Mouse (Mus musculus) hindbrain, embryonic 15.5 days (tissue): ENCODE data around the gene Olfr1380. TPM values are rescaled to one million over a fixed set of nuclear protein-coding genes. Genes with fewer than 3 reads are reported as not detected.
"Not testable (repeated sequence)": the region's sequence is repeated elsewhere in the genome, so short reads cannot be mapped to it uniquely, and the experiment has no call there.

Experiments
- ATAC-seq: fragments of 200-750 bp; cut with Nextera tagmentation; 2 replicates; pipeline ENCODE4 v1.8.0; 2017; ENCODE audit warnings: low read depth, moderate number of reproducible peaks, moderate TSS enrichment; ENCODE audit not compliant: low FRiP score
- H3K27ac ChIP-seq: fragments of 300-500 bp; sonication (generic); replicated peaks from 2 replicates; pipeline ENCODE4 v1.5.1; 2015; ENCODE audit warnings: mild to moderate bottlenecking, inconsistent platforms
- H3K27me3 ChIP-seq: fragments of 300-500 bp; sonication (generic); 2 replicates; pipeline ENCODE4 v1.6.1; 2015; ENCODE audit warnings: control low read depth, inconsistent platforms
- H3K36me3 ChIP-seq: fragments of 300-500 bp; sonication (generic); 2 replicates; pipeline ENCODE4 v1.6.1; 2015; ENCODE audit warnings: control low read depth, inconsistent platforms
- H3K4me1 ChIP-seq: fragments of 300-500 bp; sonication (generic); replicated peaks from 2 replicates; pipeline ENCODE4 v1.6.1; 2015; ENCODE audit warnings: control low read depth, inconsistent platforms
- H3K4me2 ChIP-seq: fragments of 300-500 bp; sonication (generic); 2 replicates; pipeline ENCODE4 v1.6.1; 2015; ENCODE audit warnings: moderate library complexity, mild to moderate bottlenecking, inconsistent platforms
- H3K4me3 ChIP-seq: fragments of 300-500 bp; sonication (generic); 2 replicates; pipeline ENCODE4 v1.5.1; 2015; ENCODE audit warnings: mild to moderate bottlenecking, inconsistent platforms
- H3K9ac ChIP-seq: fragments of 300-500 bp; sonication (generic); 2 replicates; pipeline ENCODE4 v1.6.1; 2015; ENCODE audit warnings: inconsistent platforms
- H3K9me3 ChIP-seq: fragments of 300-500 bp; sonication (generic); 2 replicates; pipeline ENCODE4 v1.6.1; 2016; ENCODE audit warnings: control low read depth, inconsistent platforms
- WGBS: fragments of 180-500 bp; shearing (Covaris S2); methylation state at CpG from one replicate; pipeline ENCODE4 v1.1.7; 2015; 5-methylcytosine and 5-hydroxymethylcytosine counted together
- polyA plus RNA-seq: library from polyadenylated mRNA; unstranded; fragments of >200 nt; fragmentation: Nextera tagmentation; extraction: Ambion mirVana; gene quantifications from 2 replicates; pipeline ENCODE4 v1.2.1, GENCODE M21; 2015

The Olfr1380 gene
- not detected in 2 replicates for polyA plus RNA-seq

- H3K4me1 ChIP-seq, H3K36me3 ChIP-seq, H3K4me2 ChIP-seq, H3K4me3 ChIP-seq, ATAC-seq, H3K9ac ChIP-seq, H3K27ac ChIP-seq, H3K27me3 ChIP-seq, H3K9me3 ChIP-seq: not testable (repeated sequence)
- WGBS: 55% methylated on average over 5 of the region's 5 CpGs
These were observed at the start of gene Olfr1380 for GRCm38 (mm10) chr11:49556578-49556977. TSS of gene Olfr1380 (plus strand) at chr11:49556878.

GRCm38 (mm10) chr11:49518086-49518485 is 38.6 kb upstream of the Olfr1380 start:
- no peak for ATAC-seq
- Histone ChIP-seq H3K4me2 (no peak overlapping the region), H3K27me3 (no peaks in the 10 kb centered on the region), H3K9me3 (no peaks in the 10 kb centered on the region), H3K4me3 (no peak overlapping the region), H3K36me3 (no peaks in the 10 kb centered on the region), H3K9ac (no peak overlapping the region), H3K4me1 (no peaks in the 10 kb centered on the region), H3K27ac (no peak overlapping the region)
- WGBS: 79% methylated on average over 5 of the region's 5 CpGs

- no peak for ATAC-seq
- H3K4me2 ChIP-seq: no peak within 1 kb of the TSS
- no peak within 1 kb of the TSS for H3K9ac ChIP-seq
- H3K4me3 ChIP-seq: no peak within 1 kb of the TSS
- H3K9me3 ChIP-seq: no peaks in the 10 kb centered on the region
- no peaks in the 10 kb centered on the region for H3K36me3 ChIP-seq
- H3K27ac ChIP-seq: no peak within 1 kb of the TSS
- no peaks in the 10 kb centered on the region for H3K27me3 ChIP-seq
- H3K4me1 ChIP-seq: no peaks in the 10 kb centered on the region
These were observed 37.3 kb upstream of the Olfr1380 start, which contains the start of gene Olfr1383 for GRCm38 (mm10) chr11:49519348-49519747. TSS of gene Olfr1383 (plus strand) at chr11:49519648.

GRCm38 (mm10) chr11:49527947-49528346 is 28.7 kb upstream of the Olfr1380 start, which contains the start of gene Olfr1382:
TSS of gene Olfr1382 (plus strand) at chr11:49528247.
- H3K27me3 ChIP-seq: no peaks in the 10 kb centered on the region
- H3K4me3 ChIP-seq: no peak within 1 kb of the TSS
- no peaks in the 10 kb centered on the region for H3K9me3 ChIP-seq
- 81% methylated on average over 3 of the region's 3 CpGs for WGBS
- H3K9ac ChIP-seq: no peak within 1 kb of the TSS
- no peak within 1 kb of the TSS for H3K27ac ChIP-seq
- no peaks in the 10 kb centered on the region for H3K36me3 ChIP-seq
- no peak for ATAC-seq
- H3K4me2 ChIP-seq: no peak within 1 kb of the TSS
- H3K4me1 ChIP-seq: no peaks in the 10 kb centered on the region

- no peak overlapping the region for H3K27ac ChIP-seq
- H3K9ac ChIP-seq: no peak overlapping the region
- no peak for ATAC-seq
- H3K4me2 ChIP-seq: no peak overlapping the region
- no peaks in the 10 kb centered on the region for H3K27me3 ChIP-seq
- H3K4me3 ChIP-seq: no peak overlapping the region
- no peaks in the 10 kb centered on the region for H3K9me3 ChIP-seq
- no peaks in the 10 kb centered on the region for H3K4me1 ChIP-seq
- H3K36me3 ChIP-seq: no peaks in the 10 kb centered on the region
These were observed 23.9 kb upstream of the Olfr1380 start for GRCm38 (mm10) chr11:49532761-49533160.

GRCm38 (mm10) chr11:49536631-49537030 is 20.0 kb upstream of the Olfr1380 start:
- peak; percentile 81; the same call in 1 of the 2 replicates for ATAC-seq
- H3K27me3 ChIP-seq, H3K36me3 ChIP-seq, H3K9me3 ChIP-seq, H3K4me2 ChIP-seq, H3K4me3 ChIP-seq, H3K9ac ChIP-seq, H3K27ac ChIP-seq, H3K4me1 ChIP-seq: not testable (repeated sequence)
- WGBS: 93% methylated on average over 2 of the region's 2 CpGs

- H3K36me3 ChIP-seq, ATAC-seq, H3K27ac ChIP-seq, H3K9me3 ChIP-seq, H3K4me2 ChIP-seq, H3K4me3 ChIP-seq, H3K9ac ChIP-seq, H3K4me1 ChIP-seq, H3K27me3 ChIP-seq: not testable (repeated sequence)
- WGBS: 48% methylated on average over 3 of the region's 3 CpGs
These were observed 13.5 kb upstream of the Olfr1380 start, which contains the start of gene Olfr1381 for GRCm38 (mm10) chr11:49543149-49543548. TSS of gene Olfr1381 (plus strand) at chr11:49543449.

- H3K9me3 ChIP-seq, H3K9ac ChIP-seq, H3K4me3 ChIP-seq, H3K4me1 ChIP-seq, H3K27me3 ChIP-seq, H3K4me2 ChIP-seq, ATAC-seq, H3K36me3 ChIP-seq, H3K27ac ChIP-seq: not testable (repeated sequence)
- WGBS: 84% methylated on average over 3 of the region's 3 CpGs
These were observed 2.6 kb upstream of the Olfr1380 start for GRCm38 (mm10) chr11:49554033-49554432.

- H3K9me3 ChIP-seq, H3K27me3 ChIP-seq, H3K9ac ChIP-seq, H3K27ac ChIP-seq, H3K4me2 ChIP-seq, H3K4me3 ChIP-seq, H3K36me3 ChIP-seq, H3K4me1 ChIP-seq, ATAC-seq: not testable (repeated sequence)
- 34% methylated on average over 2 of the region's 2 CpGs for WGBS
These were observed 18.4 kb downstream of the Olfr1380 start for GRCm38 (mm10) chr11:49575054-49575453.

GRCm38 (mm10) chr11:49580452-49580851 is 23.8 kb downstream of the Olfr1380 start:
- ATAC-seq, H3K9ac ChIP-seq, H3K4me2 ChIP-seq, H3K36me3 ChIP-seq, H3K4me1 ChIP-seq, H3K9me3 ChIP-seq, H3K27me3 ChIP-seq, H3K4me3 ChIP-seq, H3K27ac ChIP-seq: not testable (repeated sequence)
- WGBS: 89% methylated on average over 8 of the region's 8 CpGs

- no peaks in the 10 kb centered on the region for H3K36me3 ChIP-seq
- no peak overlapping the region for H3K9ac ChIP-seq
- ATAC-seq: no peak
- H3K27ac ChIP-seq: no peak overlapping the region
- no peaks in the 10 kb centered on the region for H3K9me3 ChIP-seq
- no peaks in the 10 kb centered on the region for H3K4me1 ChIP-seq
- H3K4me3 ChIP-seq: no peak overlapping the region
- WGBS: 95% methylated on average over 19 of the region's 19 CpGs
- H3K4me2 ChIP-seq: no peak overlapping the region
- no peaks in the 10 kb centered on the region for H3K27me3 ChIP-seq
These were observed 33.5 kb downstream of the Olfr1380 start for GRCm38 (mm10) chr11:49590213-49590612.

- not testable (repeated sequence) for H3K9me3 ChIP-seq, H3K4me1 ChIP-seq, H3K4me2 ChIP-seq, H3K27ac ChIP-seq, H3K4me3 ChIP-seq, H3K9ac ChIP-seq, H3K36me3 ChIP-seq, H3K27me3 ChIP-seq, ATAC-seq
- 54% methylated on average over 2 of the region's 2 CpGs for WGBS
These were observed 40.5 kb downstream of the Olfr1380 start for GRCm38 (mm10) chr11:49597149-49597548.

- H3K36me3 ChIP-seq, H3K4me2 ChIP-seq, H3K9me3 ChIP-seq, ATAC-seq, H3K4me1 ChIP-seq, H3K9ac ChIP-seq, H3K4me3 ChIP-seq, H3K27ac ChIP-seq: not testable (repeated sequence)
- H3K27me3 ChIP-seq: peaks cover 31% of the 10 kb centered on the region
- WGBS: 83% methylated on average over 5 of the region's 5 CpGs
These were observed 51.6 kb downstream of the Olfr1380 start for GRCm38 (mm10) chr11:49608306-49608705.
